Mouse (Mus musculus) spleen, postnatal 4 days (tissue): ENCODE results near the gene Jmjd4.
A peak's percentile ranks its signal among the peaks of the same experiment; 100 is the strongest.

ENCODE experiments used
- DNase-seq, 2 experiments: peaks; one replicate each; pipeline ENCODE4 v3.0.0; 2022; ENCODE audit warnings: low spot score in 2 of 2

Gene Jmjd4

GRCm38 (mm10) chr11:59449741-59450229, at the start of gene Jmjd4:
Jmjd4 (plus strand) TSS chr11:59450045.
- DNase-seq, result peak; percentile 89 to 96

GRCm38 (mm10) chr11:59400876-59401275, 49.0 kb upstream of the Jmjd4 start:
- no peak for DNase-seq

DNA sequence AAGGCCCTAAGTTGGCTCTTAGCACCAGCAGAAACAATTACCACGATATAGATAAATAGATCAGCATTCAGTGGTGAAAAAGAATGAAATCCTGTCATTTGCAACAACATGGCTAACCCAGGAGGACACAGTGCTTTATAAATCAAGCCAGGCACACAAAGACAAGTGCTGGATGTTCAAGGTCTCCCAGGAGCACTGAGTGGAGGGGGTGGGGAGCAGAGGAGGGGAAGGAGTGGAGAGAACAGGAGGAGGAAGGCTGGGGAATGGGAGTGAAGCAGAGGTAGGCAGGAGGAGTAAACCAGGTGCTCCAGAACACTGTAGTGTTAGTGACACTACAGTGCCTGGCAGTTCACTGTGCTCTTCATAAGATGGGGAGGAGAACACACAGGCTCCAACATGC, 44.1 kb upstream of the Jmjd4 start:
- DNase-seq, result no peak

- DNase-seq, result no peak
Measured at GRCm38 (mm10) chr11:59410851-59411250, 39.0 kb upstream of the Jmjd4 start.

DNA sequence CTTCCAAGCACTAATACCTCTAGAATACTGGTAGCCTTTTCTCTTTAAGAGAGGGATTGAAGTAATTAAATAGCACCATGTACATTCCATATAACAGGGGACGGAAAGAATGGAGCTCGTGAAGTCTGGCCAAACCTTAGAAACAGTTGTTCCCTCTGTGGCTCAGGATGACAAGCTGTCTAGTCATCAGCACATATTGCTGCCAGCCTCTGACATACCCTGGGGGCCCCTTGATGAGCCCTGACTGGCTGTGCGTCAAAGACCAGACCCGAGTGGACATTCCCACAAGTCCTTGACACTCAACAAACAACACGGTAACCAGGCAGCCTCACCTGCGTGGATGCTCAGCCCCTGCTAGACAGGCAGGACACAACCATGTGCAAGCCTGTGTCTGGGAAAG, 37.8 kb upstream of the Jmjd4 start:
- no peak for DNase-seq

GRCm38 (mm10) chr11:59412999-59413863, 36.6 kb upstream of the Jmjd4 start:
- no peak for DNase-seq

GRCm38 (mm10) chr11:59418708-59419107, 31.1 kb upstream of the Jmjd4 start:
- DNase-seq, result peak in 1 of 2 experiments; percentile 16

- no peak for DNase-seq
Measured at GRCm38 (mm10) chr11:59421436-59421835, 28.4 kb upstream of the Jmjd4 start.

- DNase-seq, result no peak
Measured at GRCm38 (mm10) chr11:59421967-59422366, 27.9 kb upstream of the Jmjd4 start.

DNA sequence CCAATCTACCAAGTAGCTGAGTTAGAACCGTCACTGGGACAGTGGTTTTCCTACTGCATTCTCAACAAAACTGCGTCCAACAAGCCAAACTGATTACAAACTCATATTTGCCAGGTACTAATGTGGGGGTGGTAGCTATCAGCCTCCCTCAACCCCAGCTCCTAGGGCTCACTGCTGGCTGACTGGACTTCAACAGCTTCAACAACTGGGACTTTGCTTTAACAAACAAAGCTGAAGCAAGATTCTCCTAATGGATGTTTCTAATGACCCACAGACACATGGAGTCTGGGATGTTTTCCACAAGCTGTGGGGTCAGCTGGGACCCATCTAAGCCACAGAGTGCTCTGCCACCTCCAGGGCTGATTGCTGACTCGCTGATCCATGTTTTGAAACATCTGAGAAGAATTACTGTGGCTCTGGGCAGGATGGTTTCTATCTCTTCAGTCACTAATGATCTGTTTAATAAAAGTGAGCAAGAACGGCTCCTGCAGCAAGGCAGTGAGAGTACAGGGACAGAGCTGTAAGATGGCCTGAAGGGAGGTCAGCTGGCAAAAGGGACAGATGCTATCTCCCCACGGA, 26.7 kb upstream of the Jmjd4 start:
- DNase-seq, result no peak

- DNase-seq, result no peak
Measured at GRCm38 (mm10) chr11:59425671-59426101, 24.2 kb upstream of the Jmjd4 start.

GRCm38 (mm10) chr11:59428057-59428660, 21.7 kb upstream of the Jmjd4 start:
- DNase-seq, result no peak

DNA sequence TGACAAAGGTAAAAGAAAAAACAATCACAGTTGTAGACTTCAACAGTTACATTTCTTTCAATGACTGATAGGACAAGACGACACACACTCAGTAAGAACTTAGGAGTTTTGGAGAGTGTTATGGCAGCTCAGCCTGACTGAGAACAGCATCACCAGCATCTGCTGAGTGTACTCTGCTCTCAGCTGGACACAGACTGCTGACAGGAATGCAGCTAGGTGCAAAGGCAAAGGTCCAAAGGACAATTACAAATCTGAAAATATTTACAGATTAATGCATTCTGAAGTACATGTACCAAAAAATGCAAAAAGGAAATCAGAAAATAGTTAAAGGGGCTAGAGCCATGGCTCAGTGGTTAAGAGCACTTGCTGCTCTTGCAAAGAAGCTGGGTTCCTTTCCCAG, 19.9 kb upstream of the Jmjd4 start:
- no peak for DNase-seq

DNA sequence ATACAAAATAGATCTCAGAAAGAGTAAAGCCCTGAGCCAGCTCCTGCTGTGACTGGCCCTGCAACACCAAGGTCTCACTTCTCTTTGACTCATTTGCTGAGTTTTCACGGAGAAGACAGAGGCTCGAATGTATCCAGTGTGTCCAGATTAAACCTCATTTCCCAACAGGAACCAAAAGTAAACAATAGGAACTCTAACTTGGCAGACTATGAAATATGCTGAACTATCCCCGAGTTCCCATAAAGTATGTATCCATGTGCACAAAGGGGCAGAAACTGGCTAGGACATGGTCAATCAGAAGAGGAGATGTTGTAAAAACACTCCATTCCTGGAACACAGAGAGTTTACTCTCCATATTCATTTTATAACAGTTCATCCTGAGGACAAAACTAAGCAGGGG, 17.6 kb upstream of the Jmjd4 start:
- DNase-seq, result no peak

DNA sequence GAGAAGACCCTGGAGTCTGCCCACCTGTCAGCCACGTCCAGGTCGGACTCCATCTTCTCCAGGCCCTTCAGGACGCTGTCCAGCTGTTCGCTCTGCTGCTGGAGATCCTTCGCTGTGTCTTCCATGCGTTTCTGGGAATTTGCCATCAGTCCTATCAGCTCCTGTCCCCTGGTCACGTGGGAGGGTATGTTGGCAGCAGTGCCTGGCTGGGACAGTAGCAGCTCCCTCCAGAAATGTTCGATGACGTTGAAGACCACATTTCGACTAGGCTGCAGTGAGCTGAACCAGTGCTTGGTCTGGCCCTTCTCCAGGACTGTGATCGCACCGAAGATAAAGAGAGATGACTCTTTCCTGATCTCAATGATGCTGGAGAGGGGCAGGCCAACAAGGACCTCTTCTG, 11.9 kb upstream of the Jmjd4 start:
- DNase-seq, result no peak

- DNase-seq, result no peak
Measured at GRCm38 (mm10) chr11:59443102-59443501, 6.7 kb upstream of the Jmjd4 start.

GRCm38 (mm10) chr11:59450230-59450771, 456 bp downstream of the Jmjd4 start:
- peak in 1 of 2 experiments; percentile 53 for DNase-seq

GRCm38 (mm10) chr11:59451086-59451485, 1.2 kb downstream of the Jmjd4 start, which contains the start of gene Snap47:
Snap47 (minus strand) TSS chr11:59451186.
- DNase-seq, result no peak

GRCm38 (mm10) chr11:59456346-59456745, 6.5 kb downstream of the Jmjd4 start:
- no peak for DNase-seq

GRCm38 (mm10) chr11:59456891-59457290, 7.0 kb downstream of the Jmjd4 start:
- DNase-seq, result no peak

- no peak for DNase-seq
Measured at GRCm38 (mm10) chr11:59458973-59459372, 9.1 kb downstream of the Jmjd4 start.

- DNase-seq, result no peak
Measured at GRCm38 (mm10) chr11:59460459-59460858, 10.6 kb downstream of the Jmjd4 start.
